Mouse (Mus musculus) adrenal gland, adult 18-20 months (tissue): ENCODE measurements around the gene Tmem131l. TPM values are rescaled to one million over a fixed set of nuclear protein-coding genes. Genes with fewer than 3 reads are reported as not detected.
A peak's percentile ranks its signal among the peaks of the same experiment; 100 is the strongest.
"Not testable (repeated sequence)": the region's sequence is repeated elsewhere in the genome, so short reads cannot be mapped to it uniquely, and the experiment has no call there.

ENCODE experiments used
- DNase-seq, 2 experiments: peaks; one replicate each; pipeline ENCODE4 v3.0.0; 2021 to 2022; ENCODE audit warnings: low spot score in 2 of 2
- total RNA-seq, 2 experiments: library from RNA; stranded (reverse); gene quantifications; 1 replicate in 1 of 2; 2 replicates in 1 of 2; pipeline ENCODE4 v1.2.3; 2021

The Tmem131l gene
- total RNA-seq, 2 experiments from 2014 or later: 14.0 to 26.4 TPM

DNA sequence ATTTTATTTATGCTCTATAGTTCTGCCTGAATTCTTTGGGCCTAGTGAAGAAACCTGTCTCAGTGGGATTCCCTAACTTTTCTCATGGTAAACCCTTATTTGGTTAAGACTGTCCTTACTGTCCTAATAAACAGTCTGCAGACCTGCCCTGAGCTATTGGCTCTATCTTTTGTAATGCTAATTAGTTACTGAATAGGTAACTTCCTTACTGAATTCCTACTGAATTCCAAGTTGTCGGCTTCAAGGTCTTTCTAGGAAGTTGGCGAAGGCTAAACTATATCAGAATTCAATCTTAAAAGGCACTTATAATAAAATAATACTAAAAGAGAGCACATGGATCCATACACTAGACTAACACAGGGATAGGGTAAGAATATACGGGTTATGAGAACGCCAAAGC, 168.0 kb downstream of the Tmem131l start:
- DNase-seq: not testable (repeated sequence)

DNA sequence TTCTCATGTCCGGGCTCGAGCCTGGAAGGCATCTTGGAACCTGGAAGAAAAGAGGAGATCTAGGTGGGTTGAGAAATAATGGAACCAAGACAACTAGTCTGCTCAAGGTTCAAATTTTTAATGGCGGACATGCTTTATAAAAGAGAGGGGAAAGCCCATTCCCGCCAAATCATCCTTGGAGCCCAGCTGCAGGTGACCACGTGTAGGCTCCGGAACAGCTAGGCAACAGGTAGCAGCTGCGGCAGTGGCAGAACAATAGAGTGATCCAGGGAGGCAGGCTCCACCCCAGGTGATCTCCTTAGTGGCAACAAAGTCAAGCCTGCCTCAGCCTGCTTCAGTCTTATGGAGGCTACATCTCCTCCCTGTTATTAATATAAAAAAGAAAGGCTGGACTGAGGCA, 168.4 kb downstream of the Tmem131l start:
- DNase-seq: not testable (repeated sequence)

DNA sequence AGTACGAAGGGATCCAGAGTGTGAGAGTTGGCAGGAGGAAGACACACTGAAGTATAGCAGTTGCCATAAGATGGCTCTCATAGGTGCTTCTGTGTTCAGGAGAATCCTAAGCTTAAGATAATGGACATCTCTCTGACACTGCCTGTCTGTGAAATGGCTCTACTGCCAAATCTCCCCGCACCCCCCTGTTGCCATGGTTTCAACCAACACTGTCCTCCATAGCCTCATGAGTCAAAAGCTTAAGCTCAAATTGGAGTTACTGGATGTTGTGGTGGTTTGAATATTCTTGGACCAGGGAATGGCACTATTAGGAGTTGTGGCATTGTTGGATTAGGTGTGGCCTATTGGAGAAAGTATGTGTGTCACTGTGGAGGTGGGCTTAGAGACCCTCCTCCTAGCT, 170.2 kb downstream of the Tmem131l start:
- no peak for DNase-seq

DNA sequence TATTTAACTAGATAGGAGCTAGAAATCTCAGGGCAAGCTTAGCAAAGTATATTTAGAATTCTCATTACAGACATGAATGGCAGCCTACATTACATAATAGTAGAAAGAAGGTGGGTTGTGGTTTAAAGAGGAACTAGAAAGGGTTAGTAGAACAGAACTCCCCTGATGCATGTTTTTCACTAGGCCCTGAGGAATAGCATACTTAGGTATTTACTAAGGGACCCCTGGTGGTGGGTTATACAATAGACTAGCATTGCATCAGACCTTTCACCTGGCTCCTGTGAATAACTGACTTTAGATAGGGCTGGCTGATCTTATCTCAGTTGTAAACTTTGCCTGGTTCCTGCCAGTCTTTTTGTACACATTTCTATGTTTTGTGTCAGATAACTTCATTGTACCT, 172.9 kb downstream of the Tmem131l start:
- DNase-seq: not testable (repeated sequence)

DNA sequence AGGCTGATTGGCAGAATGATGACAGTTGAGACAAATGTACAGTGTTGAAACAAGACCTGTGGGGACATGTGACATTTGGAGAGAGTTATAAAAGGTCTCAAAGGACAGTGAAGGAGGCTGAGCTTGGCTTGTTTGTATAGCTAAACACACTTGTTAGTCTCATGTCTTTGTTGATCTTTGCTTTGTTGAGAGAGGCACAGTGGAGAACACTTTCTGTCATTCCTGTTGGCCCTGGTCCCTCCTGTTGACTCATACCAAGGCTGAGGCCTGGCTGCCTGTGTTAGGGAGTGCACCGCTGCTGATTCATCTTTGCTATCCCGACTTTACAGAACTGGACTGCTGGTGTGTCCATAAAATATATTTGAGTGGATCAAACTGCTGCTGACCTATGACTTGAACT, 174.8 kb downstream of the Tmem131l start:
- peak; percentile 32 to 58 for DNase-seq

DNA sequence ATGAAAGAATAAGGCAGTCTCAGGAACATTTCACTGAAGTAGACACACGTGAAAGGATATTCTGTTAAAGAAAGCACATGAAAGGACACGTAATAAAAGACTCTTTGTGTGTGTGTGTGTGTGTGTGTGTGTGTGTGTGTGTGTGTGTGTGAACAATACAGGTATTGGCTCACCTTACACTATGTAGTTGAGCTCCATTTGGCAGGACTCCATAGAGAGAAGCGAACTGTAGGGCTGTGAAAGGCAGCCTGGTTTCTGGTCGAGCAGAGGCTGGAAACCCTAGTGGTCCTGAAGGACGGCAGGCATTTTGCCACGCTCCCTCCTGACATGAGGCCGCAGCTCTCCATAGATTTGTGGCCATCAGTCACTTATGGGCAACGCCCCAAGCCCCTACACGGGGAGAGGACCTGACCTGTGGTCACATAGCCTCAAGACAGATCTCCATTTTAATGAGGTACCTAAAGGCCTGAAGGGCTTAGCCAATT, 175.9 kb downstream of the Tmem131l start:
- DNase-seq: no peak

DNA sequence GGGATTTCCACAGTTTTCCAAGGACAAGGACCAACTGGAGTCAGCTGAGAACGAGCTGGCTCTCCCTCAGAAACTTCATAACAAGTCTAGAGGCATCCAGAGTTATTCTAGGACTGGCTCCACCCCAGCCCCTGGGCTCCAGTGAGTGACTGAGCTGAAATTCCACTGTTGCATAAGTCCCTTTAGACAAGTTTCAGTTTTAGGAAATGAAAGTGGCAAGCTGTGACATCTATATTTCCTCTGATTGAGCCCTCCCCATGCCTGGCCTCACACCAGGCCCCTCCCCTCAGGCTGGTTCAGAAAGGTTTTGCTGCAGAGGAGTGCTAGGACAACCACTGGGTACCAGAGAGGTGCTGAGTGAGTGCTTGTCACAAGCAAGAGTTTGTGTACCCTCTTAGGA, 177.0 kb downstream of the Tmem131l start:
- peak; percentile 41 to 44 for DNase-seq

DNA sequence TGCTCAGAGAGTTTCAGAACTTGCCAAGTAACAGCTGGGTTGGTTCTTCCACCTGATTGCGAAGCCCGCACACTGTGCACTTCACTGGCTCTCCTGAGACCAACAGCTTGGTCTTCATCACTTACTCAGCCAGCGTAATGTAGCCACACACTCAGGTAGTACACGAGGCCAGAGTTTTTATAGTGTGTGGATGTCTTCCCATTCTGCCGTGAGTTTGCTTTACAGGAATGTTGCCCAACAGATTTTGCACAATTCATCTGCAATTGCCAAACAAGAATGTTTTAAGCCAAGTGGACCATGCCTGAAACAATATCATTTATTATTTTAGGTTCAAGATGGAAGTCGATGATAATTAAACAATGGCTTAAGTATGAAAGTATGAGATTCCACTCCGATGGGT, 180.4 kb downstream of the Tmem131l start:
- no peak for DNase-seq

DNA sequence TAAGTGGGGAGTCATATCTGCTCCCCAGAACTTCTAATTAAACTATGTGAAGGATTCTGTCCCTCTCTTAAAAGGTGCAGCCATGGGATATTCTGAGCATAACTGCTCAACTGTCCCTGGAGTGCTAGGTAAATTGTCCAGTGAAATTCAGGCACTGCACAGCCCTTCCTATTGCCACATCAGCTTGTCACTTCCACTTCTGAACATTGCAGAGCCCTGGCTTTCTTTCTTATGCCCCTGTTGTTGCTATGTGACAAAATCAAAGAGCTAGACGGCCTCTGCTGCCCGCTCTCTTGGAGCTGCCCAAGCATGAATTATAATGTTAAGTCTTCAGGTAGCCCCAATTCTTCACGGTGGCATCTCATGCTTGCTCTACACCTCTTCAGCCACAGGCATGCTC, 180.9 kb downstream of the Tmem131l start:
- DNase-seq: no peak

DNA sequence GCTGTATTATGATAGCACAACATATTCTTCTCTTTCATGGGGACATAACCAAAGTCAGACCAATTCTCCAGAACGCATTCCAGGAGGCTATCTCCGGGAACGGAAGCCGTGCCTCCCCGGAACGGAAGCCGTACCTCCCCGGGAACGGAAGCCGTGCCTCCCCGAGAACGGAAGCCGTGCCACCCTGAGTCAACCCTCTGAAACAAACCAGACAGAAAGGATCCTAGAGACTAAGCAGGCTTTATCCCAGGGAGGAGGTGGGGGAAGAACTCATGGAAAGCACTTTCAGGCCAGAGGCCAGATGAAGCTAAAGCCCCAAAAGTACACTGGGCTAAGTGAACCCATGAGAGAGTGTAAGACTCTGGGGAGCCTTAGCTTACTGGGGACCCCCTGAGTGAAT, 182.4 kb downstream of the Tmem131l start:
- DNase-seq: no peak

DNA sequence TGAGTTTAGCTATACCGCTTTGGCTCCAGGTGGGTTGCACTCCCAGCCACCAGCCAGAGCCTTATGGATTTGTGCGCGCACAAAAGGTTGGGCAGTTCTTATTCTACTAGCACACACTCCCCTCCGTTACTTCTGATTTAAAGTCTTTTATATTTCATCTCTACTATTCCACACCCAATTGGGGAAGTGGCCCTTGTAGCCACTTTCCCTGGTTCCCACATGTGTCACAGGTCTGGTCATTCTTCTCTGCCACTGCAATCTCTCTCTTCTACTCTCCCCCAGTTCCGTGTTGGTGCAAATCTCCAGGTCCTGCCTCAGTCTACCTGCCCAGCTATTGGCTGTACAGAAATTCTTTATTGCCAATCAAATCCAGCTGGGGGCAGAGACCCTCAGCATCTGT, 184.3 kb downstream of the Tmem131l start:
- no peak for DNase-seq

DNA sequence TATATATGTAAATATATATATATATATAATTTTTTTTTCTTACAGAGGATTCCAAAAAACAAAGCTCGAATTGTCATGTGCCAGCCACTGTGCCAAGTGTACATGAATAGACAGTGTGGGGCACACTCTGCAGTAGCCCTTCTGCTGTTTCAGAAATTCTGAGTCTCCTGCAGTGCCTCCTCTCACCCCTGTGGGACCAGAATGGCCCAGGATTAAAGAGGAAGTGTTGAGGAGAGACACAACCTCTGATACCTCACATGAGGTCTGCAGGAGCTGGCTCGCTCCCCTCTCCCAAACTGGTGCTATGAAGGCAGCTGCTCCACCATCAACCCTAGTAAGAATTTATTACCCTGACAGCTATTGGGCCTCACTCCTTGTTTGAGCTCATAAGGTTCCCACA, 190.6 kb downstream of the Tmem131l start:
- no peak for DNase-seq

Other genes starting within 250 kb of the Tmem131l start
- 1 to 10 TPM; 2.8 to 3.7 TPM for gene Tlr2, start 198.4 kb downstream of the Tmem131l start, total RNA-seq
- 10 to 100 TPM in 1 of 2 experiments, 1 to 10 TPM in 1; 9.8 to 10.2 TPM for gene Mnd1, start 115.6 kb upstream of the Tmem131l start, total RNA-seq
- under 1 TPM in 1 of 2 experiments, not detected in 1; 0.30 TPM for gene Gm6525, start 133.9 kb upstream of the Tmem131l start, total RNA-seq